Mouse (Mus musculus): ENCODE data around the gene Tmem243. TPM values are rescaled to one million over a fixed set of nuclear protein-coding genes. Genes with fewer than 3 reads are reported as not detected.

Tmem243 gene
- polyA plus RNA-seq, 1 experiment: 2.7 TPM

DNA sequence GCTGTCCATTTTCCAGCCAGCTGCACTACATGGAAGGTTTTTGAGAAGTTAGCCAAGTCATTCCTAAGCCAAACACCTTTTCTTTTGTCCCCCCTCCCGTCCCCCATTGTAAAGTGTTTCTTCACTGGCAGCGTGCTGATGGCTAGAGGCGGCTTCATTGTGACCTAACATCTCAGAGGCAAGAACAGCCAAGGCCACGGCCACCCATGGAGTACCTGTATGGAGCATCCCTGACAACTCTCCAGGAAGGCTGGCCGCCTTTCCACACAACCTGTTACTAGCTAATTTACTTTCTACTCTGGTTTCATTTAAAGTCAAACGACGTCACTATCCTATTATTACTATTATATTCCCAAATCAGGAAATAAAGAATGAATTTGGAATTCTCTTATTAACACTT is 31.3 kb downstream of the Tmem243 start:
- Histone ChIP-seq H3K4me1 (peaks cover 11% of the 10 kb centered on the region; the same call in 1 of the 2 replicates), H3K27me3 (replicated peaks) (no peaks in the 10 kb centered on the region), H3K9me3 (no peaks in the 10 kb centered on the region), H3K36me3 (replicated peaks; ENCODE audit: low read length) (peaks cover 83% of the 10 kb centered on the region), H3K4me3 (replicated peaks) (no peak overlapping the region)
- TF ChIP-seq GATA1 (IDR thresholded peaks at IDR 0.05; ENCODE audit: borderline replicate concordance, low read length) (no peak), FLI1 (IDR thresholded peaks at IDR 0.05; ENCODE audit: low read length) (no peak)

DNA sequence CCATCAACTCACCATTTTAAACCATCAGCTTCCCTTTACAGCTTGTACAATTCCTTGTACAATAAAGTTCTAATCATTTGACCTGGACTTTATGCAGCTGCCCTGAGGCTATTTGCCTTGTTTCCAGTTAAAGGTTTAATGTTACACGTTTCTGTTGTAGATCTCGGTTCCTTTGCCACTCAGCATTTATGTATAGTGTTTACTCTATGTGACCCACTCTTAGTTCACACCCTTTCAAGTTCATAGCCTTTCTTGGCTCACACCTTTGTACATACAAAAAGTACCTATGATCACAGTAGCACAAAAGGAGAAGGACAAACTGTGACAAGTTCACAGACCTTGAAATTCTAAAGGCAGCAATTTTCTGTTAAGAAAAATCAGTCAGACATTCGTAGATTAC is 35.1 kb downstream of the Tmem243 start:
- peaks cover 77% of the 10 kb centered on the region for H3K36me3 ChIP-seq (replicated peaks; ENCODE audit: low read length)

DNA sequence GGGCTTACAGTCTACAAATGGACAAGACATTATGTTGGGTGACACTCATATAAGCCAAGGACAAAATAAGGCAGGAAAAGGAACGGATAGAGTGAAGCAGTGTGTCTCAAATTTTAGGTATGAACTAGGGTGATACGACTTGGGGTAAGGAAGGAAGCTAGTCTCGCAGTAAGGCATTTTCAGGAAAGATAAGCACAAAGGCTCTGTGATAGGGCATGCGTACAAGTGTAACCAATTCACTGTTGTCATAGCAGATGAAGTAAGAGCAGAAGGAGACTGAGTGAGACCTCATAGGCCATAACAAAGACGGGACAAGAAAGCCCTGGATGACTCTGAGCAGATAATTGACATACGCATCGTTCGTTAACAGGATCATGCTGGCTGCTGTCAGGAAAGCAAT is 40.3 kb downstream of the Tmem243 start:
- peaks cover 70% of the 10 kb centered on the region for H3K36me3 ChIP-seq (replicated peaks; ENCODE audit: low read length)
- no peaks in the 10 kb centered on the region for H3K9me3 ChIP-seq
- TF ChIP-seq FLI1 (IDR thresholded peaks at IDR 0.05; ENCODE audit: low read length): no peak
- TF ChIP-seq GATA1 (IDR thresholded peaks at IDR 0.05; ENCODE audit: borderline replicate concordance, low read length): no peak; the same call in 2 of the 3 replicates
- peak overlapping the region; percentile 67 for H3K4me3 ChIP-seq (replicated peaks)
- H3K4me1 ChIP-seq: peaks cover 28% of the 10 kb centered on the region
- H3K27me3 ChIP-seq (replicated peaks): no peaks in the 10 kb centered on the region

More for the DNA sequence above, 35.1 kb downstream of the Tmem243 start:
- H3K4me3 ChIP-seq (replicated peaks): no peak overlapping the region
- TF ChIP-seq FLI1 (IDR thresholded peaks at IDR 0.05; ENCODE audit: low read length) (no peak), GATA1 (IDR thresholded peaks at IDR 0.05; ENCODE audit: borderline replicate concordance, low read length) (no peak)
- no peaks in the 10 kb centered on the region for H3K27me3 ChIP-seq (replicated peaks)
- H3K4me1 ChIP-seq: peaks cover 11% of the 10 kb centered on the region
- H3K9me3 ChIP-seq: no peaks in the 10 kb centered on the region

DNA sequence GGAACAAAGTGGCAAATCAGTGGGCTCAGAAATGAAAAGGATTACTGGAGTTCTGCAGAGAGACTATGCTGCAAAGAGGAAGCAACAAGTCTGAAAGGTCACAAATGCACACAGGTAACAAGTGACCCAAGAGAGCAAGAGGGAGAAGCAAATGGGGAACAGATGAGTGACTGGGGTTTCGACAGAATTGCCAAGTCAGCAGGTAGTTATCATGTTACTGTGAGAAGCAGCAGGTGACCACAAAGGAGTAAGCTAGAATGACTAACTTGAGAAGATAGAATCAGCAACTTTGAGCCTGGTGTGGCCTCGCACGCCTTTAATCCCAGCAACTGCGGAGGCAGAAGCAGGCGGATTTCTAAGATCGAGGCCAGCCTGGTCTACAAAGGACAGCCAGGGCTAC is 41.9 kb downstream of the Tmem243 start:
- Histone ChIP-seq H3K27me3 (replicated peaks) (no peaks in the 10 kb centered on the region), H3K4me1 (peaks cover 28% of the 10 kb centered on the region), H3K9me3 (no peaks in the 10 kb centered on the region), H3K36me3 (replicated peaks; ENCODE audit: low read length) (peaks cover 69% of the 10 kb centered on the region), H3K4me3 (replicated peaks) (no peak overlapping the region)
- TF ChIP-seq FLI1 (IDR thresholded peaks at IDR 0.05; ENCODE audit: low read length): no peak
- no peak for TF ChIP-seq GATA1 (IDR thresholded peaks at IDR 0.05; ENCODE audit: borderline replicate concordance, low read length)

DNA sequence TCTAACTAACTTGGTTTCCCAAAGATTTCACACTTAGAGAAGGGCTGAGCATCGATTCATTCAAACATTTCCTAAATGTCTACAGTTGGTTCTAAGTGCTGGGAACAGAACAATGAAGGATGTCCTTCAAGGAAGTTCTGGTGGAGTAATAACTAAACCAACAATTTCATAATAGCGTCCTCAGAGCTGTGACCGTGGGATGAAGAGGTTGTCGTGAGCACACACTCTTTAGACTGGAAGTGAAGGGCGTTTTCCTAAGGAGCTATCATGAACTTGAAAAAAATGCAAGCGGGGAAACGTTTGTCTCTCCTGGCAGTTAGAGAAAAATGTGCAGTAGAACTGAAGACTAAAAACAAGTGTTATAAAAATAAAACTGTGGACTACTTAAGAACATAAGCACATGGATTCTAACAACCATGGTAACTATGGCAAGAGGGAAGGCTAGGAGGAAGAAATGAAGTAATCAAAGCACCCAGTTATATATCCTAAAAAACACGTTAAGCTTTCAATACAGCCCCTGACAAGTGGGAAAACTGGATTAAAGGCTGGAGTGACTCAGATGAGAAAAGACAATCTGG is 48.9 kb downstream of the Tmem243 start:
- peaks cover 79% of the 10 kb centered on the region for H3K36me3 ChIP-seq (replicated peaks; ENCODE audit: low read length)
- H3K4me3 ChIP-seq (replicated peaks): no peak overlapping the region
- H3K4me1 ChIP-seq: 0 out of 2 replicates have a peak, but pooled peaks cover 2% of the 10 kb centered on the region
- TF ChIP-seq FLI1 (IDR thresholded peaks at IDR 0.05; ENCODE audit: low read length) (no peak), GATA1 (IDR thresholded peaks at IDR 0.05; ENCODE audit: borderline replicate concordance, low read length) (no peak)
- no peaks in the 10 kb centered on the region for H3K9me3 ChIP-seq
- H3K27me3 ChIP-seq (replicated peaks): no peaks in the 10 kb centered on the region

DNA sequence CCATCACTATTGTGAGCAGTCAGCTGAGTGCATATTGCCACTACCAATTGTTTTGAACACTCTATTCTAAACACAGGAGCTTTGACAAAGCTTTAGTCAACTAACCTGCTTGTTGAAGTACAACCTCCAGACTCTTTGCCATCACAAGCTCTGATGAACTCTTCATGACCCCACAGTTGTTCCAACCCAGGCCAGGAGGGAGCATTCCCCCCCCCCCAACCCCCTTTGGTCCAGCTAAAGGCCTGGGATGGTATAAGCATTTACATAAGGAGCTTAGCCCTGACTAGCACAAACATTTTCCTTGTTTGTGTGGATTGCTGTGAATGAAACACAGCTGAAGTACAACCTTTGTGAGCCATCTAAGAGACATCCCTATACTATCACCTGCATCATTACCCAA is 56.3 kb downstream of the Tmem243 start:
- H3K9me3 ChIP-seq: no peaks in the 10 kb centered on the region
- H3K4me1 ChIP-seq: peaks cover 15% of the 10 kb centered on the region; the same call in 1 of the 2 replicates
- no peaks in the 10 kb centered on the region for H3K27me3 ChIP-seq (replicated peaks)
- TF ChIP-seq GATA1 (IDR thresholded peaks at IDR 0.05; ENCODE audit: borderline replicate concordance, low read length): no peak
- no peak for TF ChIP-seq FLI1 (IDR thresholded peaks at IDR 0.05; ENCODE audit: low read length)
- no peak overlapping the region for H3K4me3 ChIP-seq (replicated peaks)
- H3K36me3 ChIP-seq (replicated peaks; ENCODE audit: low read length): peaks cover 35% of the 10 kb centered on the region

DNA sequence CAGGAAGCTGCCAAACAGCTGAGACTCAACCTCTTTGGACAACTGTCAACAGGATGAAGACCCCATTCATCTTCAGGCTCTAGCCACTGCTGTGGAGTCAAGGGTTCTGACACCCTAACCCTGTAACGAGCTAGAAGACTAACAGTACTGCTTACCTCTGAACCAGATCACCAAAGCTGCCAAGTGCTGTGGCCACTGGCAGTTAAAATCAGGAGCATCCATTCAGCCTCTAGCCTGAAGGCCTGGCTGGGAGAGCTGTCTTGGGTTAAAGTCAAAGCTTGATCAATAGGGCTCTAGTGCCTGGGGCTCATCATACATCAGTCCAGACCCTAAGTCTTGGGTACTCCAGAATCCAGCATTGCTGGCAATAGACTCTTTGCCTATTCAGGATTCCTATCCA is 56.9 kb downstream of the Tmem243 start:
- Histone ChIP-seq H3K4me1 (peaks cover 17% of the 10 kb centered on the region), H3K4me3 (replicated peaks) (no peak overlapping the region), H3K36me3 (replicated peaks; ENCODE audit: low read length) (peaks cover 30% of the 10 kb centered on the region), H3K27me3 (replicated peaks) (no peaks in the 10 kb centered on the region), H3K9me3 (no peaks in the 10 kb centered on the region)
- no peak for TF ChIP-seq FLI1 (IDR thresholded peaks at IDR 0.05; ENCODE audit: low read length)
- TF ChIP-seq GATA1 (IDR thresholded peaks at IDR 0.05; ENCODE audit: borderline replicate concordance, low read length): no peak

DNA sequence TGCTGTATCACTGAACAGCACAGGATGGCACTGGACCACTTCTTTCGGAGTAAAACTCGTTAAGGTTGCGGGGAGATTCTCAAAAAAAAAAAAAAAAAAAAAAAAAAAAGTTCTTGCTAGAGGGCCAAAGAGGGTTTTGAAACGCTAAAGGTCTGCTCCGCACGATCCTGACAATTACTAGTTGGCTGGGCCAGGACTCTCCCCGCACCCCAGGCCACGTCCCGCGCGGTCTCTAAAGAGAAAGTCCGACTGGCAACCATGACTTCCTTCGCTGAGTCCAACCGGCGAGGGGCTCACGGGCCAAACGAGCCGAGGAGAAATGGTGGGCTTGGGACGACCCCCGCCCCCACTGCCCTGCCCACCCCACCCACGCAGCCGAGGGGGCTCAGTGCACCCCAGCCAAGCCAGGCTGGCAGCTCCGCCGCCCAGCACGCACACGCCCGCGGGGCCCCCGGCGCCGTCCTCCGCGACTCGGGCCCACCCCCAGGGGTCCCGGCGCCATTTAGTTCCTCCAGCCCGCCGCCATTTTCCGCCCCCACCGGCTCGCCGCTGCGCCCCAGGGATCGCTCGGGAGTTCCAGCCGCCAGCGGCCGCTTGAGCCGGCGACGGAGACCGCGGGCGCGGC is 60.5 kb downstream of the Tmem243 start:
- Histone ChIP-seq H3K4me3 (replicated peaks) (peak overlapping the region; percentile 95), H3K36me3 (replicated peaks; ENCODE audit: low read length) (peaks cover 18% of the 10 kb centered on the region), H3K9me3 (no peaks in the 10 kb centered on the region), H3K4me1 (peaks cover 23% of the 10 kb centered on the region), H3K27me3 (replicated peaks) (no peaks in the 10 kb centered on the region)
- no peak for TF ChIP-seq FLI1 (IDR thresholded peaks at IDR 0.05; ENCODE audit: low read length)
- no peak for TF ChIP-seq GATA1 (IDR thresholded peaks at IDR 0.05; ENCODE audit: borderline replicate concordance, low read length)

DNA sequence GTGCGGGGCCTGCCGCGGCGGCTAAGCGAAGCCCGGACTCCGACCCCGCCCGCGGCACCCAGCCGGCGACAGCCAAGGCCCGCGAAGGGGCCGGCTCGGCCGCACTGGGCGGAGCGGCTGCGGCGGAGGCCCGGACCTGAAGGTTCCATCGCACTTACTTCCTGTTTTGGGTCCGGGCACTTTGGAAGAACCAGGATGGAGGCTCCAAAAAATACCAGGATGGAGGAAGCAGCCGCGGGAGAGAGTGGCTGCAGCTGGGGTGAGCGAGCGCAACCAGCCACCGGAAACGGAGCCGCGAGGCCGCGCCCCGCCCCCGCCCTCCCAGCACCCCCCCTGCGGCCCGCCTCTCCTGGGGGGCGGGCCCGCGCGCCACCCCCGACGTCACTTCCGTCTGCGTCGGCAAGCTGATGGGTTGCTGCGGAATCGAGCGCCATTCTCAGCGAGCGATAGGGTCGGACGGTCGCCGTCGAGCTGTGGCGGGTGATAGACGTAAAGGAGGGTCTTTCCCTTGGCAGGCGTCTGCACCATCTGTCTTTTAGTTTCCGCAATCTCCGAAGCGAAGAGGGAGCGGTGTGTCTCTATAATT is 61.1 kb downstream of the Tmem243 start, which contains the start of gene Dmtf1:
TSS of gene Dmtf1 (minus strand) at position 321 of the 586 bp plus-strand sequence.
- Histone ChIP-seq H3K4me1 (peaks cover 23% of the 10 kb centered on the region), H3K4me3 (replicated peaks) (peak within 1 kb of the TSS; percentile 95), H3K36me3 (replicated peaks; ENCODE audit: low read length) (peaks cover 17% of the 10 kb centered on the region), H3K27me3 (replicated peaks) (no peaks in the 10 kb centered on the region), H3K9me3 (no peaks in the 10 kb centered on the region)
- no peak for TF ChIP-seq GATA1 (IDR thresholded peaks at IDR 0.05; ENCODE audit: borderline replicate concordance, low read length)
- no peak; the same call in 1 of the 2 replicates for TF ChIP-seq FLI1 (IDR thresholded peaks at IDR 0.05; ENCODE audit: low read length)

DNA sequence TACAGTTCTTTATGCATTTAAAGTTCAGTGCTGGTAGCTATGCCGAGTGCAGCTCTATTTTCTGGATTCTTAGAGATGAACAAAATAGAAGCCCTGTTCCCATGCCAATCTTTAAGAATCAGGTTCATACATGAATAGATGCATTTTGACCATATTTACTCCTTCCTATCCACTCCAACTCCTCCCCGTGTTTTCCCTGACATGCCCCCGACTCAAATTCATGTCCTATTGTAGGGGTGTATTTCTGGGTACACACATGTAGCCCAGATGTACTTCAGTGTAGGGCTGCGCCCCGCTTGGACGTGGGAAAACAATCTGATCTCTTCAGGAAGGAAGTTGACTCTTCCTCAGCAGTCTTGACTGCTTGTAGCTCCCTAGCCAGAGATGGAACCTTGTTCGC is 61.6 kb downstream of the Tmem243 start:
- Histone ChIP-seq H3K36me3 (replicated peaks; ENCODE audit: low read length) (peaks cover 12% of the 10 kb centered on the region), H3K27me3 (replicated peaks) (no peaks in the 10 kb centered on the region), H3K9me3 (no peaks in the 10 kb centered on the region), H3K4me1 (peaks cover 23% of the 10 kb centered on the region), H3K4me3 (replicated peaks) (peak overlapping the region; percentile 95)
- TF ChIP-seq FLI1 (IDR thresholded peaks at IDR 0.05; ENCODE audit: low read length) (no peak), GATA1 (IDR thresholded peaks at IDR 0.05; ENCODE audit: borderline replicate concordance, low read length) (no peak)
